Mouse (Mus musculus): ENCODE results near the gene Gm6588. TPM values are rescaled to one million over a fixed set of nuclear protein-coding genes. Genes with fewer than 3 reads are reported as not detected.
A peak's percentile ranks its signal among the peaks of the same experiment; 100 is the strongest.

The Gm6588 gene
- total RNA-seq, 2 experiments from 2014 or later, result not detected

DNA sequence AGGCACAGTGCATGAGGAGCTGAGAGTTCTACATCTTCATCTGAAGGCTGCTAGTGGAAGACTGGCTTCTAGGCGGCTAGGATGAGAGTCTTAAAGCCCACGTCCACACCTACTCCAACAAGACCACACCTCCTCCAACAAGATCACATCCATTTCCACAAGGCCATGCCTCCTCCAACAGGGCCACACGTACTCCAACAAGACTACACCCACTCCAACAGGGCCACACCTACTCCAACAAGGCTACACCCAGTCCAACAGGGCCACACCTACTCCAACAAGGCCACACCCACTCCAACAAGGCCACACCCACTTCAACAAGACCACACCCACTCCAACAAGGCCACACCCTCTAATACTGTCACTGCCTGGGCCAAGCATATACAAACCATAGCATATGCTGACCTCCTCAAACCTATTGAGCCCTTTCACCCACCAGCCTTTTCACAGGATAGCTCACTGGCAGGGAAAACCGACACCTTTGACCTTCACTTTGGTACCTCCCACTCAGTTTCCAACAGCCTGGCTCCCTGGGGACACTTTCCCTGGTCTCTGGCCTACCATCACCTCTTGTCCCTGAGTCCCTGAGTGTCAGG lies 19.9 kb downstream of the Gm6588 start:
- DNase-seq (ENCODE audit: low spot score in 2 of 2), result no peak

GRCm38 (mm10) chr5:112470144-112470543 lies 20.9 kb downstream of the Gm6588 start:
- DNase-seq (ENCODE audit: low spot score in 2 of 2), result peak; percentile 63 to 73

- no peak for DNase-seq (ENCODE audit: low spot score in 2 of 2)
Observed at GRCm38 (mm10) chr5:112473453-112473852, 24.2 kb downstream of the Gm6588 start.

GRCm38 (mm10) chr5:112481946-112482410 lies 32.8 kb downstream of the Gm6588 start:
- DNase-seq (ENCODE audit: low spot score in 2 of 2), result no peak

GRCm38 (mm10) chr5:112482551-112482950 lies 33.3 kb downstream of the Gm6588 start:
- DNase-seq (ENCODE audit: low spot score in 2 of 2), result no peak

DNA sequence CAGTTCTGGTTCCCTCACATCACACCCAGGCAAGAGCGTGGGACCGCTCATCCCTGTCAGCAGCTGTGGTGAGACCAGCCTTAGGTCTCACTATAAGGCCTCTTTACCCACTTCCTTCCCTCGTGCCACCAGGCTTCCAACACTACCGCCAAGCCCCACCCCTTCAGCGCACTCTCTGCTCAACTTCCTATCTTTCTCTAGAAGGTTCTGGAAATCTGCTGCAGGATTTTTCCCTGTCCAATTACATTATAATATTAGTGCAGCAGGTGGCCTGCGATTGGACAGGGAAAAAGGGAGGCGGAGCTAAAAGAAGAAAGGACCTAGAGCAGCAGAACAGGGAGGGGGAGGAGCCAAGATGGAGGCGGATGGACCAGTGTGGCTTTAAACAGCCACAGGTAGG lies 33.8 kb downstream of the Gm6588 start:
- DNase-seq (ENCODE audit: low spot score in 2 of 2), result no peak

- peak in 1 of 2 experiments; percentile 31 for DNase-seq (ENCODE audit: low spot score in 2 of 2)
Observed at GRCm38 (mm10) chr5:112484924-112485715, 35.9 kb downstream of the Gm6588 start.

- no peak for DNase-seq (ENCODE audit: low spot score in 2 of 2)
Observed at GRCm38 (mm10) chr5:112486415-112486814, 37.2 kb downstream of the Gm6588 start.

GRCm38 (mm10) chr5:112487504-112487903 lies 38.3 kb downstream of the Gm6588 start:
- DNase-seq (ENCODE audit: low spot score in 2 of 2), result no peak

DNA sequence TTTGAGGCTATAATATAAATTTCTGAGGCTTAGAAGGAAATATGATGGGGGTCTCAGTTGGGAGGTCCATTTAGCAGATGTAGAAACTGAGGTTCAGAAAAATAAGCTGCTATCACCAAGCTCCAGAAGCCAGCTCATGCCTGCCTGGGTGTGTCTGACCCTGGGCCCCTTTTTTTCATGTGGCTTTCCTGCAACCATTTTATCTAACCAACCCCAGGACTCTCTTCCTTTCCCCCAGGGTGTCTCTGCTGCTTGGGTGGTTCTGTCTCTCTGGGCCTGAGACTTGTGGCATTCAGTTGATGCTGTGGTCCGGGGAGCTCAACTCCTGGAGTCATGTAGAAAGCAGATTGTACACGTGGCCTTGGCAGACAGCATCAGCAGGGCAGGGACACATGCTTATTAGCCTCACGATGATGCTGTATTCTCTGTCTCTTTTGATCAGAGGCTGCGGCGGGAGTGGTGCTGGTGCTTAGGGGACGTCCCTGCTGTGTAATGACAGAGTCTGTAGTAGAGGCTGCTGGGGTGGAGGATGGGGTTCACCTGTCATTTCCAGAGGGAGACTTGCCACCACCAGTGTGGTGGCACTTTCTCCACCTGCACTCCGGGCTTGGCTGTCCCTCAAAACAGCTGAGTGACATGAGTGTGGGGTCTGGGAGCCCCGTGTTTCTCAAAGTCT lies 39.0 kb downstream of the Gm6588 start:
- DNase-seq (ENCODE audit: low spot score in 2 of 2), result no peak

GRCm38 (mm10) chr5:112491489-112491888 lies 42.3 kb downstream of the Gm6588 start:
- peak in 1 of 2 experiments; percentile 27 for DNase-seq (ENCODE audit: low spot score in 2 of 2)

DNA sequence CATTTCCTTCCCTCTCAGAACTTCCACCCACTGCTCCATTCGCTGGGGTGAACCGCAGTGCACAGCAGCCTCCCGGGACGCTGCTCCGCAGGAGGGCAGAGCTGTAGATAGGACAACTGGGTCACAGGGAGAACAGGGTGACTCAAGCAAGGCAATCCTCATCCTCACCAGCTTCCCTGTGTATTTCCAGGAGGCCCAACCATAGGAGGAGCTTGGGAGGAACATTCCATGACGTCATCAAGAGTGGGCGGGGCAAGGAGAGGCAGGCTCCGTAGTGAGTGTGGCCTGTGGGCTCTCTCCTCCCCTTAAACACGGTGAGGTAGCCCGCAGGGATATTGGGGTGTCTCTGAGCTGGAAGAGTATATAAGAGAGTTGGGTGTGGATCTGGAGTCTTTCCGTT lies 44.3 kb downstream of the Gm6588 start:
- peak; percentile 29 to 45 for DNase-seq (ENCODE audit: low spot score in 2 of 2)

- DNase-seq (ENCODE audit: low spot score in 2 of 2), result no peak
Observed at GRCm38 (mm10) chr5:112496753-112497369, 47.6 kb downstream of the Gm6588 start.

DNA sequence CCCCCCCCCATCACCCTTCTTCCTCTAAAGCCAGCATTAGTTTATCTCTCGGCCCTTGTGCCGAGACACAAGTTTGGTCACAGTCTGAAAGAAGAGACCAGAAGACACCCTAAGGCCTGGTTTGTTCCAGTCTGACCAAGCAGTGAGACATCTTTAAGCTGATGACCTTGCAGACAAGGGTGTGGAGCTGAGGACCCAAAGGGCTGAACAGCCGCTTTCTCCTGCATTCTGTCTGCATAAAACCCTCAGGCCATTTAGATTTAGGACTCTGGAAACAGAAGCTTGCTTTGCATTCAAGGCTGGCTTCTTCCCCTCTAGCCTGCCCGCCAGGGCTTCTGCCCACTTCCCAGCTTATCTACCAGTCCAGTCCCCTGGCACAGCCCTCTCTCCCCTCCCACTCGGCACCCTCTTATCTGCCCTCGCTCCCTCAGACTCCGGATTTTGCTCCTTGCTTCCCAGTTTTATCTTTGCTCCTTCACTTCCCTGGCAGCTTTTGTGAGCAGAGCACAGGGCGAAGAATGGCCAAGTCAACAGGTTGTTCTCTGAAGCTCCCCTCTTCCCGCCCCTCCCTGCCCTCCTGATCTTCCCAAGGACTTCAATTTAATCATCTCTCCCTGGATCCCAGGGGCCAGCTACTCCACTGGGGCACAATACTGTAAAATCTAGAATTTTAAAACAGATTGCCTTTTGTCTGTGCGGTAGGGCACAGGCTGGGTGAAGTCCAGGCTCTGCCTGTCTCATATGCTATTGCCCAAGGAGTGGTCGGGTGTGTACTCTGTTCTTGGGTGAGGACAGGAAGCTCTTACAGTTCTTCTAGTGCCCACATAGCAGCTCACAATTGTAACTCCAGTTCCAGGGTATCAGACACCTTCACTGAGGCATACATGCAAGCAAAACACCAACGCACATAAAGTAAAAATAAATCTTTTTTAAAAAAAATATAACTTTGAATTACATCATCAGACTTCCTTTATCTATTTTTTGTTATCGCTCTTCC lies 50.0 kb downstream of the Gm6588 start:
- DNase-seq (ENCODE audit: low spot score in 2 of 2), result no peak

GRCm38 (mm10) chr5:112499918-112500682 lies 50.9 kb downstream of the Gm6588 start:
- peak in 1 of 2 experiments; percentile 48 for DNase-seq (ENCODE audit: low spot score in 2 of 2)

All from layer of hippocampus, postnatal 10 days (tissue).